Mouse (Mus musculus): ENCODE results near the gene Mapk7. TPM values are rescaled to one million over a fixed set of nuclear protein-coding genes. Genes with fewer than 3 reads are reported as not detected.

Mapk7 gene
- polyA plus RNA-seq (2015; fragmentation: Illumina TruSeq; extraction: RNeasy Lipid Tissue Mini Kit (QIAGEN cat#74804); ENCODE audit: low read depth, low replicate concordance): 13.7 TPM

GRCm38 (mm10) chr11:61494129-61494997 lies at the start of gene Mapk7:
TSS of gene Mapk7 (minus strand) at chr11:61494406.

GRCm38 (mm10) chr11:61504713-61505257 lies 10.6 kb upstream of the Mapk7 start, which contains the start of gene B9d1:
TSS of gene B9d1 (plus strand) at chr11:61505144.

GRCm38 (mm10) chr11:61484613-61485540 lies 9.3 kb downstream of the Mapk7 start, which contains the start of gene Mfap4:
TSS of gene Mfap4 (plus strand) at chr11:61485431.

Other genes with a start within 250 kb of the Mapk7 start
- 49.8 TPM for gene Aldh3a2, start 226.9 kb downstream of the Mapk7 start, polyA plus RNA-seq (2015; fragmentation: Illumina TruSeq; extraction: RNeasy Lipid Tissue Mini Kit (QIAGEN cat#74804); ENCODE audit: low read depth, low replicate concordance)
- gene Slc47a2, start 151.5 kb downstream of the Mapk7 start, polyA plus RNA-seq (2015; fragmentation: Illumina TruSeq; extraction: RNeasy Lipid Tissue Mini Kit (QIAGEN cat#74804); ENCODE audit: low read depth, low replicate concordance): not detected
- gene Slc47a1, start 116.1 kb downstream of the Mapk7 start, polyA plus RNA-seq (2015; fragmentation: Illumina TruSeq; extraction: RNeasy Lipid Tissue Mini Kit (QIAGEN cat#74804); ENCODE audit: low read depth, low replicate concordance): 1.7 TPM
- gene Rnf112, start 40.3 kb downstream of the Mapk7 start, polyA plus RNA-seq (2015; fragmentation: Illumina TruSeq; extraction: RNeasy Lipid Tissue Mini Kit (QIAGEN cat#74804); ENCODE audit: low read depth, low replicate concordance): 258 TPM
- 2.2 TPM for gene Mfap4, start 9.0 kb downstream of the Mapk7 start, polyA plus RNA-seq (2015; fragmentation: Illumina TruSeq; extraction: RNeasy Lipid Tissue Mini Kit (QIAGEN cat#74804); ENCODE audit: low read depth, low replicate concordance)
- gene B9d1, start 10.7 kb upstream of the Mapk7 start, polyA plus RNA-seq (2015; fragmentation: Illumina TruSeq; extraction: RNeasy Lipid Tissue Mini Kit (QIAGEN cat#74804); ENCODE audit: low read depth, low replicate concordance): 35.4 TPM
- gene Epn2, start 85.3 kb upstream of the Mapk7 start, polyA plus RNA-seq (2015; fragmentation: Illumina TruSeq; extraction: RNeasy Lipid Tissue Mini Kit (QIAGEN cat#74804); ENCODE audit: low read depth, low replicate concordance): 90.3 TPM
- 5.9 TPM for gene Grap, start 158.9 kb upstream of the Mapk7 start, polyA plus RNA-seq (2015; fragmentation: Illumina TruSeq; extraction: RNeasy Lipid Tissue Mini Kit (QIAGEN cat#74804); ENCODE audit: low read depth, low replicate concordance)
- not detected for gene Fam83g, start 189.7 kb upstream of the Mapk7 start, polyA plus RNA-seq (2015; fragmentation: Illumina TruSeq; extraction: RNeasy Lipid Tissue Mini Kit (QIAGEN cat#74804); ENCODE audit: low read depth, low replicate concordance)
- gene Slc5a10, start 226.4 kb upstream of the Mapk7 start, polyA plus RNA-seq (2015; fragmentation: Illumina TruSeq; extraction: RNeasy Lipid Tissue Mini Kit (QIAGEN cat#74804); ENCODE audit: low read depth, low replicate concordance): not detected